Mouse (Mus musculus) spleen, postnatal 4 days (tissue): ENCODE data around the gene Mtnr1a.
"Not testable (repeated sequence)": the region's sequence is repeated elsewhere in the genome, so short reads cannot be mapped to it uniquely, and the experiment has no call there.

Source experiments
- DNase-seq, 2 experiments: peaks; one replicate each; pipeline ENCODE4 v3.0.0; 2022; ENCODE audit warnings: low spot score in 2 of 2

Gene Mtnr1a

DNA sequence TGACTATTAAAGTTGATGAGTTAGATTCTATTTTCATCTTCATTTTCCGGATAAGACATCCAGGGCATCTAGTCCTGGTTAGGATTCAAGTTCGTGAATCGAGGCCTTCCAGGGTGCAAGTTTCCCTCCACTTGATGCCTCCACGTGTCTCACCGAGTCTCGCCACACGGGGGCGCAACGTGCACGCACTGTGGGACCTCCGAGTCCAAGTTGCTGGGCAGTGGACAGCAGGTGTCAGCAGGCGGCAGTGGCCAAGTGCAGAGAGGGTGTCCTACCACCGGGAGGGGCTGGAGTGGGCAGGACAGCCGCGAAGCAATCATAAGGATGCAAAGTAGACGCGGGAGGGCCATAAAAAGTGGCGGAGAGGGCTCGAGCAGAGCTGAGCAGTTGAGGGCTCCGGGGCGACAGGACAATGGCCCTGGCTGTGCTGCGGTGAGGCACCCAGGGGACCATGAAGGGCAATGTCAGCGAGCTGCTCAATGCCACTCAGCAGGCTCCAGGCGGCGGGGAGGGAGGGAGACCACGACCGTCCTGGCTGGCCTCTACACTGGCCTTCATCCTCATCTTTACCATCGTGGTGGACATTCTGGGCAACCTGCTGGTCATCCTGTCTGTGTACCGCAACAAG lies at the start of gene Mtnr1a:
Gene Mtnr1a, plus strand, starts transcription at position 379 of the 628 bp plus-strand sequence.
- peak; percentile 30 to 77 for DNase-seq

DNA sequence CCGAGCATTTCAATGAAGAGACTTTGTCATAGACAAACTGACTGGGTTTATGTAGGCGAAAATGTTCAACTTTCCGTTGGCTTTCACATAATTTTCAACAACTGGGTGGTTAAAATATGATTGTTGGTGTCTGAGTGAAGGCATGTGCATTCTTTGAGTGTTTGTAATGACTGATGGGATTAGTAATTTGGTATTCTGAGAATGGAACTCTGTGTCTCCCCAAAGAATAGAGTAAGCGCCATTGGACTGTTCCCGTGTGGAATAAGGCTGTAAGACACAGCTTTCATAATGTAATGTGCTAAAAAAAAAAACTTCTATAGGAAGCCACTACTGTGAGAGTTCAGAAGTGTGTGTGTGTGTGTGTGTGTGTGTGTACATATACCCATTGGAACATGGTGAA lies 49.7 kb upstream of the Mtnr1a start:
- DNase-seq, result no peak

DNA sequence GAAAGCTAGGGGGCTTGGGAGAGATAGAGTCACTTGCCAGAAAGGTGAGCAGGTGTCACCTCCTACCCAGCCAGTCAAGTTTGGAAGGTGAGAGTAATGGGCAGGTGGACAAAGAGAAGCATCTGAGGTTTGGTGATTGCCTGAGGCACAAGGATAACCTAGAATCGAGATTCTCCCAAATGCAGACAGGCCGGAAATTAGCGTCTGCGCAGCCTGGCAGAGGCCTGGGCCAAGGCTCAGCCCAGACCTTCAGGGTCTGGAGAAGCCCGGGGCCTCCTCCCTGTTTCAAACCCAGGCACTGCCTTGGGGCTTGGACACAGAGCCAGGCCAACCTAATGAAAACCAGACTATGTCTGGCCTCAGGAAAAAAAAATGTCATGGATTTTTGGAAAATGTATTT lies 47.8 kb upstream of the Mtnr1a start:
- DNase-seq, result no peak

DNA sequence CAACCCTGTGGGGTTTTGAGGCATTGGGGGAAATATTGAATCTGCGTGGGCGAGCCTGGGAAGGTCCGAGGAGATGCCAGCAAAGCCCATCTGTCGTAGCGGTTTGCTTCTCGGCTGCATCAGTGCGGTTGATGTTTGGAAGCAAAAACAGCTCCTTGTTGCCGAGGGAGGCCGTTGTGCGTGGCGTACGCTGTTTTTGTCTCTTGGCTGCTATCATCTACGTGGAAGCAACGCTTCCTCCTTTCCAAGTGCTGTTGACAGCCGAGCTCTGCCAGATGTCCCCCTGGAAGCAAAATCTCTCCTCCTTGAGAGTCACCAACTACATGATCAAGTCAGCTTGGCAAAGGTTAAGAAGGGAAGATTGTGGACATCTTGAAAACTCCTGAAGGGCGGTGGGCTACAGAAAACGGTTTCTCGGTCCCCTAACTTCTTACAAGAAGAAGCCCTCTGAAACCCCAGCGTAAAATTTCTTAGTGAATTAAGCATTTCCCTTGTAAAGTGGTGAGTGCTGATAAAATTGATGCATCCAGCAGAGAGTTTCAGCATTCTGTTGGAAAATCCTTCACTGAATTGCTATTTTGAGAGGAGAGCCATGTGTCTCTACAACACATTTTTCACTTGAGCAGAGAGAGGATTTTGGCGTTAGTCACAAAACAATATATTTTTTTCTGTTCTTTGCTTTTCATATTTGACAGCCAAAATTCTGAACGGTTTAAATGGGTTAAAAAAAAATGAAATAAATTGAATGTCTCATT lies 46.8 kb upstream of the Mtnr1a start:
- no peak for DNase-seq

DNA sequence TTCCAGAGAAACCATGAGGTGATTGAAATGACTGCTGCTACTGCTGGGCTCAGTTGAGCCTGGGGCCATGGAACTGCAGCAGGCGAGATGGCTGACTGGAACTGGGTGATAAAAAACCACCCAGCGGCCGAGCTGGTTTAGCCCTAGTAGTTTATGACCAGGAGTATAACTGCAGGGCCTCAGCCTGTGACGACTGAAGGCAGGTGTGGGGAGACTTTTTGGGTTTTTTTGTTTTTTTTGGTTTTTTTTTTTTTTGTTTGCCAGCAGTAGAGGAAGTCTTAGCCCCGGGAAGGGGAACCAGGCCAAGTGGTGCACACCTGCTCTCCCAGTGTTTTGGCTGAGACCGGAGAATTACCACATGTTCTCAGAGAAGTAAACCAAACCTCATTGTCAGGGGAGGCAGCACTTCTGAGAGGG lies 40.8 kb upstream of the Mtnr1a start:
- DNase-seq, result no peak

DNA sequence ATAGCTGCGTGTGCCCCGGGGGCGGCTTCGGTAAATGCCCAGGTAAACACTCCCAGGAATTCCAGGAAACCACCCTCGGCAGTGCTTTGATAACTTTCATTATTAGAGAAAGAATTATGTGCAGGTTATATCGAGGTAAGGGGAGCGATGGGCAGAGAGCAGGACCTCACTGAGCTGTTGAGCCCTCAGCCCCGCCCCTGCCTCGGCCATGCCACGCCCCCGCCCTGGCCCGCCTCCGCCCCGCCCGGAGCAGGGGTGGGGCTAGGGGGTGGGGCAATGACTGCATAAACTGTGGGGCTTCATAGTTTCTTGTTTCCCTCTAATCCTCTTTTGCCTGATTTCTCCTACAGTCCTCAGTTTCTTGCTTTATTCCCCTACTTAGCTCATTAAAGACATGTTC lies 30.6 kb upstream of the Mtnr1a start:
- DNase-seq, result no peak

DNA sequence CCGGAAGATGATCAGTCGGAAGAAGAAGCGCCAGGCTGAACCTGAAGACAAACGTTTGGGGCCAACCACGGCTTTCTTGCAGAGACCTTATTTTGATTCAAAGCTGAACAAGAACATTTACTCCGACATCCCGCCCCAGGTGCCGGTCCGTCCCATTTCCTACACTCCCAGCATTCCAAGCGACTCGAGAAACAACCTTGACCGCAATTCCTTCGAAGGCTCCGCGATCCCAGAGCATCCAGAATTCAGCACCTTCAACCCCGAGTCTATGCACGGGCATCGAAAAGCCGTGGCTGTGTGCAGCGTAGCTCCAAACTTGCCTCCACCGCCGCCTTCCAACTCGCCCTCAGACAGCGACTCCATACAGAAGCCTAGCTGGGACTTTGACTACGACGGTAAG lies 24.8 kb upstream of the Mtnr1a start:
- peak in 1 of 2 experiments; percentile 44 for DNase-seq

DNA sequence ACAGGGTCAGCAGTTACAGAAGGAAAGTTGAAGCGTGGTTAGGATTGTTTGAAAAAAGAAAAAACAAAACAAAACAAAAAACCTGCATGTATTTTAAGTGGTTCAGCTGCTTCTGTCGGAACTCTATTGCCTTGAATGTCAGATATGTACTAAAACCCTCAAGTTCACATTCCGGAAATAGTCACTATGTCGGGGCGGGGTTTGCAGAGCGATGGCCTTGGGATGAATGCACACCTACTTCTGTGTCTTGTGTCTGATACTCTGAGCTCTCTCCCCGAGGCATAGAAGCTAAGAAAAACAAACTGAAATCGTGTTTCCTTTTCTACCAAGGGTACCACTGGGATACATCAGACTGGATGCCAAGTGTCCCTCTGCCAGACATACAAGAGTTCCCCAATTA lies 18.5 kb upstream of the Mtnr1a start:
- no peak for DNase-seq

DNA sequence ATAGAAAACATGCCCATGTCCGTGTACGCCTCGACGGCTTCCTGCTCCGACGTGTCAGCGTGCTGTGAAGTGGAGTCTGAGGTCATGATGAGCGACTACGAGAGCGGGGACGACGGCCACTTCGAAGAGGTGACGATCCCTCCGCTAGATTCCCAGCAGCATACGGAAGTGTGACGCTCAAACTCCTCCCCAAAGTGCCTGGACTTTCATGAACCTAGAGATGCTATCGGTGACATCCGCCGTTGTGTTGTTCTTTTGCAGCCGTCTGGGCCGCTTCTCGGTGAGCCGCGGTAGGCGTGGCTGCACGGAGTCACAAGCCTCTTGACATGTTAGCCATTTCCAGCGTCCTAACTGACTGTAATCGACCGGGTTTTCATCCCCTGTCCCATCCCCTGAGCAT lies 17.7 kb upstream of the Mtnr1a start:
- no peak for DNase-seq

DNA sequence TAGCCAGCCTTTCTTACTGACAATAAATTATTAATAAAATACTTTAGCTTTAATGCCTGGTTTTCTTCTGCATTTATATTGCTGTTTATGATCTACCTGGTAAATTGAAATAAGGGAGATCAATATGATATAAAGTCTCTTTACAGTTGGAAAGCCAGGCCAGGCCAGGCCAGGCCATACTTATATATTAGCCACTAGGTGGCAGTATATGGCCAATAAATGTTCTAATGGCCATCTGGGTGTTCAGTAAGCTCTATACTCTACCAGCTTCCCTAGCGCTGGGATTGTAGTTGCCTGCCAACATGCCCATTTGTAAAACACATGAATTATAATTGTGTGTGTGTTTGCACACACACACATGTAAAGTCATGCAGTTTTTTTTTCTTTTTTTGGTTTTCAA lies 16.7 kb upstream of the Mtnr1a start:
- no peak for DNase-seq

DNA sequence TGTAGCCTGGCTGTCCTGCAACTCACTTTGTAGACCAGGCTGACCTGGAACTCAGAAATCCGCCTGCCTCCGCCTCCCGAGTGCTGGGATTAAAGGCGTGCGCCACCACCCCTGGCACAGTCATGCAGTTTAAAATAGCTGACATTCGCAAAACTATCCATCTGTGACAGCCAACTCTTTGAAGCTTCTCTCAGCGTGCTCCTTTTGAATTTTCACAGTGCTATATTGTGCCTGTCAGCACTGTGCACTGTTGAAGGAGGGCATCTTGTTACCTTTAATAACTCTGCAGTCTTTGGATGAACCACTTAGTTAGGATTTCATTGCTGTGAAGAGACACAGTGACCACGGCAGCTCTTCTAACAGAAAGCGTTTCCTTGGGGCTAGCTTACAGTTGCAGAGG lies 16.3 kb upstream of the Mtnr1a start:
- DNase-seq, result no peak

DNA sequence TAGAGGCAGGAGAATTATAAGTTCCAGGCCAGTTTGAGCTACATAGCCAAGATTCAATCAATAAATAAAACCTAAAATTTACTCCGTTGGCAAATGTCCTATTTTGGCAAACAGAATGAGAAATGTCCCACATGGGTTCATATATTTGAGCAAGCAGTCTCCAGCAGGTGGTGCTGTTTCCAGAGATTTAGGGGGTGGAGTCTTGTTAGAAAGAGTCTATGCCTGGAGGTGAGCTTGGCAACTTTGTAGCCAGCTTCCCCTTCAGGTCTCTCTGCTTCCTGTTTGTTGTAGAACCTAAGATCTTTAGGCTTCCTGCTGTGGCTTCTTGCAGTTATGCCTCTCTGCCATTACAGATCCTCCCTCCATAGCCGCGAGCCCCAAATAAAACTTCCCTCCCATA lies 13.4 kb upstream of the Mtnr1a start:
- DNase-seq, result no peak

DNA sequence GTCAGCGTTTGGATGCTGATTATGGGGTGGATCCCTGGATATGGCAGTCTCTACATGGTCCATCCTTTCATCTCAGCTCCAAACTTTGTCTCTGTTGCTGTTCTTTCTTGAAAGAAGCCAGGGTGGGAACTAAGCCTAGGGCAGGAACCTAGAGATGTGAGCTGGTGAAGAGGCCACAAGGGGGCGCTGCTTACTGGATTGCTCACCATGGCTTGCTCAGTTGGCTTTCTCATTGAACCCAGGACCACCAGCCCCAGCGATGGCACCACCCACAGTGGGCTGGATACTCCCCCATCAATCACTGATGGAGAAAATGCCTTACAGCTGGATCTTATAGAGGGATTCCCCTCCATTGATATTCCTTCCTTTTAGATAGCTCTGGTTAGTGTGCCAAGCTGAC lies 12.1 kb upstream of the Mtnr1a start:
- no peak for DNase-seq

DNA sequence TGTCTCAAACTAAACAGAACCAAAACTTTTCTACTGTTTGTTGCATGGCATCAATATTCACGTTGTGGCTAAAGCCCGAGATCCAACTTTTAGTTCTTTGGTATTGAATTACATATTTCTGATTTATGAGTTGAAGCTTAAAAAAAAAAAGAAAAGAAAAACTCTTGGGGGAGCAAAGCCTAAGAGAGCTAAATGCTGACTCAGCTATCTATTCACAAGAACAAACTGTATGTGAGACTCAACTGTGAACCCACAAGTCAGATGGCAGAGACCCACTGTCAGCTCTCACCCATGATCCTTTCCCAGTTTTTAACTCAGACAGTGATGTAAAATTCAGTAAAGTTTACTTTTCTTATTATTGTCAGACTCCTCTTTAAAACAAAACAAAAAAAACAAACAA lies 8.9 kb upstream of the Mtnr1a start:
- DNase-seq, result no peak

DNA sequence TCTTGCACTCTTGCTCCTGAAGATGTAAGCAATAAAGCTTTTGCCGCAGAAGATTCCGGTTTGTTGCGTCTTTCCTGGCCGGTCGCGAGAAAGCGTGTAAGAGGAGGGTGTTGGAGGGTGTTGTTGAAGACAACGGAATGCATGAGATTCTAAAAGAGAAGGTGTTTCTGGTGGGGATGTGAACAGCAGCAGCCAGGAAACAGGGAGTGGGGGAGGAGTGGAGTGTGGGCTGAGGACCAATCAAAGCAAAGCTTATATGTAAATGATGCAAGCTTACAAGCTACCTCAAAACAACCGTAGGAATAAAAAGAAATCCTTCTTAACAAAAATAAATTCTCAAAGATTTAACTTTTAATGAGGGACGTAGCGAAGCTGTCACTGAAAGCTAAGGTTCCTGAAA lies 6.6 kb upstream of the Mtnr1a start:
- no peak for DNase-seq

DNA sequence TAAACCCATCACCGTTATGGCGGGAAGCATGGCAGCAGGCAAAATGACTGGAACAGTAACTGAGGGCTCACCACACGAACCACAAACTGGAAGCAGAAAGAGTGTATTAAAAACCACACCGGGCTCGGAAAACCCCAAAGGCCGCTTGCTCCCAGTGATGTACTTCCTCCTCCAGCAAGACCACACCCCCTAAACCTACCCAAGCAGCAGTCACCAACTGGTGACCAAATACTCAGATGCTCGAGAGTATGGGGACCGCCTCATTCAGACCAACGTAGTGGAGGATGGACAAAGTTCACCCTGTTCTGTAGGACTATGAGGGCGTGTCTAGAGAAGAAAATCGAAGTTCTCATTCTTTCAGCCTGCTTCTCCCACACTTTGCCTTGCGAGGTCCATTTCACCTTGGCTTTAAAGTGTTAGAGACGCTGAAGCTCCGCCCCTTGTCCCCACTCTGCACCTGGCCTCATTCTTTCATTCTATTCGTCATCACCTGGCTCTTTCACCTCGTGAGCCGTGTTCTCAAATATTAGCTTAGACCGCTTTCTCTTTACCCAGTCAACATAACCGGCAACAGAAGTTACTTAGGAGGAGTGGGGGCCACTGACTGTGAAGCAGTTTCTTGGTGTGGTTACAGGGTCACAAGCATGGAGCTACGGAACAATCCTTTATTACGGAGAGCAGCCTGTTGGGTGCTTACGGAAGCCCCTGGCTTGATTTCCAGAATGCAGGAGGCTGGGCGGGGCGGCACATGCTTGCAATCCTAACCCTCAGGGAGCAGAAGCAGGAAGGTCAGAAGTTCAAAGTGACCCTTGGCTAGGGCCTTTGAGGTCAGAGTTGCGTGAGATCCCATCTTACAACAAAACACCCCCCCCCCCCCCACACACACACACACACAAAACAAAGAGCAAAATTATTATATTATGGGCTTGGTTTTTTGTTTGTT lies 5.7 kb upstream of the Mtnr1a start:
- DNase-seq, result no peak

DNA sequence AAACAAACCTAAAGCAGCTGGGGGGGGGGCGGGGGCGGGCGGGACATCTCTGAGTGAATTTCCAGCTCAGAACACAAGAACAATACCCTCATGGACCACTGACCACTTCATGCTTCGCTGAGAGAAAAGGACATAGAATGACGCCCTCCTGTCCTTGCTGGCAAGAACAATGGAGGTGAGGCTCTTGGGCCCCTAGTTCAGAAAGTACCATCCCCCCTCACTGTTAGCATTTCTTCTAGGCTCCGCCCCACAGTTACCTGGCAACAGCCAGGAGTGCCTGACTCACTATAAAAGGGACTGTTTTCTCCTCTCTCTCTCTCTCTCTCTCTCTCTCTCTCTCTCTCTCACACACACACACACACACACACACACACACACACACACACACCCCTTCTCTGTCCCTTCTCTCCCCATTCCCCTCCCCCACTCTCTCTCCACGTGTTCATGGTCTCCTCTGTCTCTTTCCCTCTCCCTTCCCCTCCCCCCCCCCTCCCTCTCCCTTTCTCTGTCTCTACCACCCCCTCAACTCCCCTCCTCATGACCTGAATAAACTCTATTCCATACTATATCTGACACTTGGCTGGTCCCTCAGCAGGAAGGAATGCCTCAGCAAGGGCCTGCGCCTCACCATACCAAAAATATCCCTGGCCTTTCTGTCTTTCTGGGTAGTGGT lies 4.6 kb upstream of the Mtnr1a start:
- DNase-seq, result no peak

DNA sequence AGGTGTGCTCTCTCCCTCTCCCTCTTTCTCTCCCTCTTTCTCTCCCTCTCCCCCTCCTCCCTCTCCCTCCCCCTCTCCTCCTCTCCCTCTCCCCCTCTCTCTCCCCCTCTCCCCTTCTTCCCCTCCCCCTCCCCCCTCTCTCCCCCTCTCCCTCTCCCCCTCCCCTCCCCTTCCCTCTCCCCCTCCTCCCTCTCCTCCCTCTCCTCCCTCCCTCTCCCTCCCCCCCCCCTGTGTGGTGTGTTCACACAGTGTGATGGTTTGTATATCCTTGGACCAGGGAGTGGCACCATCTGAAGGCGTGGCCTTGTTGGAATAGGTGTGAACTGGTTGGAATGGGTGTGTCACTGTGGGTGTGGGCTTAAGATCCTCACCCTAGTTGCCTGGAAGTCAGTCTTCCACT lies 3.5 kb upstream of the Mtnr1a start:
- not testable (repeated sequence) for DNase-seq

DNA sequence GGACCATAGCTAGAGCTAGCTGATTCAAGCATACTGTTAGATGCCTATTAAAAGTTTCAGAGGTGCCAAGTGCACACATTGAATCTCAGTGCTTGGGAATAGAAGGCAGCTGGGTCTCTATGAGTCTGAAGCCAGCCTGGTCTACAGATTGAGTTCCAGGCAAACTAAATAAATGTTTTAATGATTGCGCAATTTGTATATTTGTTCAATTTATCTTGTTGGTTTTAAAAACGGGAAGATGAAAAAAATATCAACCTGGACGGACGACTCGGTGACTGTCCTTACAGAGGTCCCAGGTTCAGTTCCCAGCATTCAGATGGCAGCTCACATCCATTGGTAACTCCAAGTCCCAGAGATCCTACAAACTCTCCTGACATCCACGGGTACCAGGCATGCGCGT lies 2.0 kb downstream of the Mtnr1a start:
- DNase-seq, result no peak

DNA sequence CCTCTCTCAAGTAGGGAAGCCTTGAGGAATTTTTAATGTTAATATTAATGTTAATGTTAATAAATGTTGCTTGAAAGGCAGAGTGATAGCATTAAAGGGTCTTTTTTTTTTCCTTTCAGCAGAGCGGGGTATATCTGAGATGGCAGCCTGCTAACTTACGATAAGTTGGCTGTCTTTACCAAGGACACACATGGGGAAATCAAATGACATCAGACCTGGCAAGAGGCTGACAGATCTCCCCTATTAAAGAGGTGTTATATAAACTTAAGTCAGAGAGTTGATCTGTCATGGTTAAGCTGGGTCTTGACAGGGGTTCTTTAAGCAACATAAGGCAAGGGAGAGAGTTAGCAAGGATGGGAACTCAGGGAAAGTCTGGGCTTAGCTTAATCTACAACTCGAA lies 11.9 kb downstream of the Mtnr1a start:
- DNase-seq, result no peak

DNA sequence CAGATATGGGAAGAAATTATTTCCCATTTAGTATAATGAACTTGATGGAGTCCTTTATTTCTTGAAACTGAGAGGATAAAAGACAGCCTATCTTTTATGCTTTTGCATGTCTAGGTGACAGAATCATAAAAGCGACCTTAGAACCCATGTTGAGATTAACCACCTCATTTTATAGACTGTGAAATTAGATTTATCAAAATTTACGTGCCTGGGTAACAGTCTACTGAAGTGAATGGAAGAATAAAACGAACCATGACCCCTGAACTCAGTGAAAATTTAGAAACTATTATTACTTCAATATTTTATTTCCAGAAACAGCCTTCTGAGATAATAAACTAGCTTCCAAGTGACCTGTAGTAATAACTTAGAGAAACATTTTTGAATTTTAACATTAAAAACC lies 24.7 kb downstream of the Mtnr1a start:
- DNase-seq, result no peak
